Mouse (Mus musculus) urinary bladder, adult 18-20 months (tissue): Measurements from ENCODE around the gene Teddm3.
"Not testable (repeated sequence)": the region's sequence is repeated elsewhere in the genome, so short reads cannot be mapped to it uniquely, and the experiment has no call there.

Experiments
- DNase-seq, 2 experiments: peaks; one replicate each; pipeline ENCODE4 v3.0.0; 2022; ENCODE audit warnings: low spot score in 2 of 2, mixed read lengths in 2 of 2

Teddm3 gene

GRCm38 (mm10) chr16:21149896-21150295, 3.9 kb downstream of the Teddm3 start:
- no peak for DNase-seq

GRCm38 (mm10) chr16:21148451-21148850, 5.3 kb downstream of the Teddm3 start:
- DNase-seq: not testable (repeated sequence)

- no peak for DNase-seq
Measured at GRCm38 (mm10) chr16:21136312-21137083, 17.3 kb downstream of the Teddm3 start.

GRCm38 (mm10) chr16:21127666-21128065, 26.1 kb downstream of the Teddm3 start:
- DNase-seq: not testable (repeated sequence)

- not testable (repeated sequence) for DNase-seq
Measured at GRCm38 (mm10) chr16:21122776-21123175, 31.0 kb downstream of the Teddm3 start.

- DNase-seq: no peak
Measured at GRCm38 (mm10) chr16:21116078-21116477, 37.7 kb downstream of the Teddm3 start.

GRCm38 (mm10) chr16:21109473-21109872, 44.3 kb downstream of the Teddm3 start:
- no peak for DNase-seq
